Mouse (Mus musculus): ENCODE data around the gene Smarce1. TPM values are rescaled to one million over a fixed set of nuclear protein-coding genes. Genes with fewer than 3 reads are reported as not detected.
"Not testable (repeated sequence)": the region's sequence is repeated elsewhere in the genome, so short reads cannot be mapped to it uniquely, and the experiment has no call there.

Gene Smarce1
- total RNA-seq (2021), result 10 to 100 TPM; 49.2 to 55.7 TPM
- long read RNA-seq, experiment 1, transcript Smarce1-201 (11 exons, 2,919 nt), result major isoform, 58 of 69 reads
- long read RNA-seq, experiment 1, partial matches to known transcripts, result 2 of 69 reads
- long read RNA-seq, experiment 1, other reads (novel, unspliced or antisense), result 9 of 69 reads
- long read RNA-seq, experiment 2, transcript Smarce1-201 (11 exons, 2,919 nt), result major isoform, 39 of 46 reads
- long read RNA-seq, experiment 2, partial matches to known transcripts, result 5 of 46 reads
- long read RNA-seq, experiment 2, other reads (novel, unspliced or antisense), result 2 of 46 reads

DNA sequence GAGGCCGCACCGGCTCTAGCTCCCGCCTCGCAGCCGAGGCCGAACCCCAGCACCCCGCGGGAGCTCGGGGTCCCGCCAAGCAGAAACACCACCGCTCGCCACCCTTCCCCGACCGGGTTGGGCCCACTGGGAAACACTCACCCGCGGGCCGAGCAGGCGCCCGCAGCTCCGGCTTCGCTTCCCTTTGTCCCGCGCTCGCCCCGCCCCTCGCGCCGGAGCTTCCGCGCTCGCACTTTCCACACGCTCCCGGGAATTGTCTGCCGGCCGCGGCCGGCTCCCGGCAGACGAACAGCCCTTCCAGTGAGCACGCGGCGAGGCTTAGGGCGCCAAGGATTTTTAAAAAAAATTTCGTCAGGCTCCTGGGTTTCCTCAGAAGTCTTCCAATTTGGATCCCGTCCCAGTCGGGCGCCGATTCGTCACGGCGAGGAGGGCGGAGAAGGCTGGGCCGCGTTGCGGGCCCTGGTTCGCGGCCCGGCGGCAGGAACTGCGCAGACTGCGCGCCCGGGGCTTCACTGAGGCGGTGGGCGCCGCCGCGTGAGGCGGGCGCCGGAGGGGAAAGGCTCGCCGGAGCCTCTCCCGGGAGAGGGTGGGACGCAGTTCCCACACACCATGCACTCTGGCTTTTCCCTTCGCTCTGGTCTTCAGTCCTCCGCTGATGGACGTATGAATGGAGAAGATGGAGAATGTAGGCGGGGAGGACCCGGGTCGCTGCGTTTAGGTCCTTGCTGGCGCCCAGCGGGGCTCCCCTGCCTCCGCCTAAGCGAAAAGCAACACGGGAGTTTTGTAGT, at the start of gene Smarce1:
Smarce1 (minus strand) TSS at position 757 of the 788 bp plus-strand sequence.
- peak; percentile 85 to 87 for DNase-seq
- intact Hi-C loops (cut with DNase I), result no loop called here

DNA sequence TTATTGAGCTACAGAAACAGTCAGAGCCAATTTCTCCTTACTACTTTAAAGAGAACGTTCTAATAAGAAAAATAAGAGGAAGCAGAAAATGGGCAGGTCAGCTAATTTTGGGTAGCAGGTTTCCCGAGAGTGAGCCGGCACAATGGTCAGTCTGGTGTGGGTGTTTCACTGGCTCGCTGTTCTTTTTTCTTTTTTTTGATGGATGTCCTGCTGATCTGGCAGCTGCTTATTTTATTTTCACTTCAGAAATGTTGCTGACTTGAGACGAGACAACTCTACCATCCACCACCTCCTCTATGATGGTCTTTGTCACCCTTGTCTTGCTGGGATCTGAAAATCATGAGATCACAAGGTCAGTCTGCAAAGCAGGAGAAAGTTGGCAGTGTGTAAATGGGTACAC, 49.2 kb upstream of the Smarce1 start:
- intact Hi-C loops (cut with DNase I), result no loop called here
- no peak for DNase-seq

DNA sequence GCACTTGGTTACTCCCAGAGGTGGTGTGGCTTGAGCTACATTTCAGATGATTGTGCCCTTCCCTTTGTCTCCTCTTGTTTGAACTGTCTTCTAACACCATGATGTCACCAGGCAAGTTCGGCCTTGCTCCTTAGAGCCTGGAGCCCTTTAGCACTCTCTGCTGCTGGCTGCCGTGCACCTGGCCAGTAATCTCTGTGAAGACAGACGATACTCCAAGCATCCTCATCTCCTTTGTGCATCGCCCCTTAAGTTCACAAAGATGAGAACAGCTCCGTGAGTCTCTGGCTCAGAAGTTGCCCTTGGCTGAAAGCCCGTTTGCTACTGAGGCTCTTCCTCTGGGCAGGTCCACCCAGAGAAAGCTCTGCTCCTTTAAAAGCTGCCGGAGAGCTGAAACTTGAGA, 46.0 kb upstream of the Smarce1 start:
- DNase-seq, result no peak
- intact Hi-C loops (cut with DNase I), result no loop called here

DNA sequence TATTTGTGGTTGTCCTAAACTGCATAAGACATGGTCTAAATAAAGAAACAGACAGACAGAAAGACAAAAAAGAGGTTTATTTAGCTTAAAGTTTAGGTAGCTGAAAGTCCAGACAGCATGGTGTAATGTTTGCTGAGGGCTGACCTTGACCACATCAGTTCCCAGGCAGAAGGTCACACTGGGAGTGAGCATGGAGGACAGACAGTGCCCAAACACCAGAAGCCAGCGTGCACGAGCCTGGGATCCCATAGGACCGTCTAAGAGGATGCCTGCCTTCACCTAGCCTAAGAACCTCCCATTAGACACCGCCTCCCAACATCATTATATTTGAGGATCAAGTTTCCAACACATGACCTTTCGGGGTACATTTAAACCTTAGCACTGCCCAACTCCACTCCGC, 44.8 kb upstream of the Smarce1 start:
- intact Hi-C loops (cut with DNase I), result no loop called here
- DNase-seq, result no peak

GRCm38 (mm10) chr11:99272721-99273120, 41.9 kb upstream of the Smarce1 start:
- intact Hi-C loops (cut with DNase I), result no loop called here
- no peak for DNase-seq

DNA sequence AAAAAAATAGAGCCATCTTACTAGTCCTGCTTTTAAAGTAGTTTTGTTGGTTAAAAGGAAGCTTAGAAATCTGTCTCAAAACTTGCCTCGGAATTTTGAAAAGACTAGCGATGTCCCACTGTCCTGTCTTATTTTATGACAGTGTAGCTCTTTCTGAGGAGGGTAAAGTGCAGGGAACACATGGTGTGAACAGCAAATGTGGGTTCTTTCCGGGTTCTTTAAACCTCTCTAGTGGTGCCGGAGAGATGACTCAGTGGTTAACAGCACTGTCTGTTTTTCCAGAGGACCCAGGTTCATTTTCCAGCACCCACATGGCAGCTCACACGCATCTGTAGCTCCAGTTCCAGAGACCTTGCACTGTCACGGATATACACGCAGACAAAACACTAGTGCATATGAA, 38.4 kb upstream of the Smarce1 start:
- no peak for DNase-seq
- intact Hi-C loops (cut with DNase I), result no loop called here

DNA sequence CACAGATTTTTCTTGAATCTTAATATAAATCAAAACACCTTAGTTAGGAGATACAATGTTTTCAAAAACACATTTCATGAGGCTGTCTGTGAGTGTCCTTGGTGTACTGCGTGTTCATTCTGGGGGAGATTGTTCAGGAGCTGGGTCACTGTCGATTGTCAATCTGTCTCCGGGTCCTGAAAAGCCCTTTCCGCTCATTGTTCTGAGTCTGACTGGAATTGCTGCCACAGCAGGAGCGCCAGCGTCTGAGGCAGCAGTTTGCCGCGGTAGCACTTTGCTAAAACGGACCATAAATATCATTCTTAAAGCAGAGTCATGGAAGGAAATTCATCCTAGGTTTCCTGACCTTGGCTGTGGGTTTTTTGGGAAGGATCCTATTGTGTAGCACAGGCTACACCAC, 35.0 kb upstream of the Smarce1 start:
- DNase-seq, result peak in 1 of 2 experiments; percentile 6
- intact Hi-C loops (cut with DNase I), result no loop called here

- intact Hi-C loops (cut with DNase I), result no loop called here
- peak; percentile 7 to 34 for DNase-seq
Measured at GRCm38 (mm10) chr11:99265220-99265619, 34.4 kb upstream of the Smarce1 start.

GRCm38 (mm10) chr11:99256213-99256612, 25.4 kb upstream of the Smarce1 start:
- intact Hi-C loops (cut with DNase I), result no loop called here
- DNase-seq, result no peak

- intact Hi-C loops (cut with DNase I), result no loop called here
- DNase-seq, result no peak
Measured at GRCm38 (mm10) chr11:99255316-99255715, 24.5 kb upstream of the Smarce1 start.

- DNase-seq, result no peak
- intact Hi-C loops (cut with DNase I), result no loop called here
Measured at GRCm38 (mm10) chr11:99253893-99254292, 23.1 kb upstream of the Smarce1 start.

DNA sequence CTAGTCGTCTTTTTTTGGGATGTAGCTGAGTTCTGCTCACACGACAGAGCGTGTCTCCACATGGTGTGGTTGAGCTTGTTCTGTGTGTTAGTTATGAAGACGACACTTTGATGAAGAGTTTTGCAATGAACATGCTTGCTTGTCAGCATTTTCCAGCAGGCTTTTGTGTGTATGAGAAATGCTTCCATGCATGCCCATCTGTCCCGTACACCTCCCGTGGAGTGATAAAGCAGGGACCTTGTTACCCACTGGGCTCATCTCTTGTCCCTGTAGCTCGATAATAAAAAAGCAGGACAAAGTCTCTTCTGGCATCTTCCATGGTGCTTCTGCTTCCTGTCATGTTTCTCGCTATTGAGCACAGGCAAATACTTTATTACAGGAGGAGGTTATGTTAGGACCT, 21.9 kb upstream of the Smarce1 start:
- DNase-seq, result no peak
- intact Hi-C loops (cut with DNase I), result no loop called here

- intact Hi-C loops (cut with DNase I), result no loop called here
- DNase-seq, result no peak
Measured at GRCm38 (mm10) chr11:99250666-99251065, 19.8 kb upstream of the Smarce1 start.

DNA sequence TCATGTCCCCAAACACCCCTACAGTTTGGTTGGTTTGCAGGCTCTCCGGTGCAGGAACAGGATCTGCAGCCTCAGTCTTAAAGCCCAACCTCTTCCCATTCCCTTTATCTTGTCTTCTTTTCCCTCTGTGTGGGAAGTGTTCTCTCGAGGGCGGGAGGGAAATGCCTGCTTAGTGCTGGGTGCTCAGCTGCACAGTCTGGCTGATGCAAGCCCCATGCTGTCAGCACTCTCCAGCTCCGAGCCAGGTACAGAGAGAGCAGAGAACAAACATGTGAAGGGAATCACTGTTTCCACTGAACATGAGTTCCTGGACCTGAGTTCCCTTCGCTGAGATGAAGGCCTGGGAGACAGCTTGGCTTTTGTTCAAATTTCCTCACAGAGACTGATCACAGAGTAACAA, 19.4 kb upstream of the Smarce1 start:
- intact Hi-C loops (cut with DNase I), result no loop called here
- no peak for DNase-seq

- peak in 1 of 2 experiments; percentile 26 for DNase-seq
- intact Hi-C loops (cut with DNase I), result loop anchor here (5.0 kb wide), 1 partner anchor 43 kb away; no protein-coding TSS in a partner anchor
Measured at GRCm38 (mm10) chr11:99249115-99249514, 18.3 kb upstream of the Smarce1 start.

DNA sequence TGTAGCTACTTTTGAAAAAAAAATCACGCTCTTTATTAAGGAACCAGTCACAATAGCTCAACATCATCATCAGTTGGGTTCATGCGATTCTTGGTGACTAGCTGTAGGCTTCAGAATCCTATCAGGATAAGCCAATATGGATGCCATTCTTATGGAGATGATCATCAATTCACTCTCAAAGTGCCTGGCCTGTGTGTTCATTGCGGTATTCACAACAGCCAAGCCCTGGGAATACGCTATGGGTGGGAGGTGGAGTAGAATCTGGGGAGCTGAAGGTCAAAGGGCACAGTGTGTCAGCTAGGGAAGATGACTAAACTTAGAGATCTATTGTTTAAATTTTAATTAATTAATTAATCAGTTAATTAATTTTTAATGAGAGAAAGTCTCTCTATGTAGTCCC, 17.1 kb upstream of the Smarce1 start:
- intact Hi-C loops (cut with DNase I), result loop anchor here (5.0 kb wide), 1 partner anchor 44 kb away; no protein-coding TSS in a partner anchor
- no peak for DNase-seq

- intact Hi-C loops (cut with DNase I), result loop anchor here (5.0 kb wide), 2 partner anchors 37 to 52 kb away; no protein-coding TSS in a partner anchor
- DNase-seq, result not testable (repeated sequence)
Measured at GRCm38 (mm10) chr11:99244519-99244918, 13.7 kb upstream of the Smarce1 start.

- DNase-seq, result peak; percentile 15 to 33
- intact Hi-C loops (cut with DNase I), result loop anchor here (5.0 kb wide), 2 partner anchors 37 to 52 kb away; no protein-coding TSS in a partner anchor
Measured at GRCm38 (mm10) chr11:99243820-99244374, 13.1 kb upstream of the Smarce1 start, which contains the start of gene Krt222. Gene Krt222, minus strand, starts transcription at chr11:99244085.

DNA sequence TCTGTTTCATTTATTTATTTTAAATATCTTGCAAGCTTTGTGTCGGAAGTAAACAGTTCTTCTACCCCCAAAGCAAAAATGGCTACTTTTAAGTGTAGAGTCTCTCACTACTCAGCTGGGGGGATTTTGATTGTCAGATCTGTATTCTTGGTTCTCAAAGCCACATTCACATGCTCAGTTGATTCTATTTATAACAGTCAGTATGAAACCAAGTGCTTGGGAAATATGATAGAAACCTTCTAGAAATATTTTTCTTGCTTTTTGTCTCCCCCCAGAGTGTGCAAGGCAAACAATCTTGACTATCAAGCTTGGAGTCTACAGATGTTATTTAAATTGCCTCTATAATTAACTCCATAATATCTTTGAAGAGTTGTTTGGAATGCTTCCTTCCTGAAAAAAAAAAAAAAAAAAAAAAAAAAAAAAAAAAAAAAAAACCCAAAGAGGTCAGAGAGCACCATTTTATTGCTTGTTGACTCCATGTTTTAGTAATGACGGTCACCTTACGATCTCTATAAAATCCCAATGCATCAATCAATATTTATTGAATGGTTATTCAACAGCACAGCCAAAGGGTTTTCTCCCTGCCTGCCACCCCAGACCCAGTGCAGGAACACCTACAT, 12.5 kb upstream of the Smarce1 start:
- intact Hi-C loops (cut with DNase I), result loop anchor here (5.0 kb wide), 2 partner anchors 36 to 51 kb away; no protein-coding TSS in a partner anchor
- no peak for DNase-seq

GRCm38 (mm10) chr11:99242056-99242455, 11.2 kb upstream of the Smarce1 start:
- intact Hi-C loops (cut with DNase I), result loop anchor here (5.0 kb wide), 2 partner anchors 35 to 50 kb away; no protein-coding TSS in a partner anchor
- no peak for DNase-seq

DNA sequence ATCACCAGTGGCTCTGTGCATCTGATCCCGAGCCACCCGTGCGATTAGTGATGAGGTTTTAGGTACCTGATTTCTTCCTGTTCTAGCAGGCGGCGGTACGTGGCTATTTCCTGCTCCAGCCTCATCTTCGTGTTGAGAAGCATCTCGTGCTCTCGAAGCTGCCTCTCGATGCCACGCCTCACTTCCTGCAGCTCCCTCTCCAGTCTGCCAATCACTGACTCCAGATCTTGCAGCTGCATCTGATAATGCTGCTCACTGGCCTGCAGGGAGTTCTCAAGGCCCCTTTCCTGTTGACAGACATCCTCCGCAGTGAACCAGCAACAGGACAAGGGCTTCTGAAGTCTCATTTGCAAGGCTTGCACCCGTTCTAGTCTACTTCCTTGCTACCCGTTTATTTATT, 7.7 kb upstream of the Smarce1 start:
- intact Hi-C loops (cut with DNase I), result no loop called here
- DNase-seq, result no peak
